Mouse (Mus musculus): ENCODE measurements around the gene Sec1. TPM values are rescaled to one million over a fixed set of nuclear protein-coding genes. Genes with fewer than 3 reads are reported as not detected.
"Not testable (repeated sequence)": the region's sequence is repeated elsewhere in the genome, so short reads cannot be mapped to it uniquely, and the experiment has no call there.

Sec1 gene
- polyA plus RNA-seq, 1 experiment, result 0.21 TPM

DNA sequence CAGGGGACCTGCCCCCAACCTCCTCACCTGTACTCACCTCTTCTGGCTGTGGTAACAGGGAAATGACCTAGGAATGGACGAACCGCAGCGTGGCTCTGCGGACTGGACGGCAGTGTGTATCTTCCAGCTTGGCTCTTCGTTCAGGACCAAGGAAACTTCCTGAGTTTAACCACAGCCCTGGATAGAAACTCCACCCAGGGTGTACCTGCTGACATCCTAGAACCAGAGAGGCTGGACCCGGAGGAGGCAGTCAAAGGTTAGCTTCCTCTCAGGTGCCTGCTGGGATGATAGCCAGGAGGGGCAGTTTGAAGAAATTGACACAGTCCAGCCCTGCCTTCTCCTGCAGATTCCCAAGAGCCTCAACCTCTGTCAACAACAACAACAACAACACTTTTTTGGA is 28.0 kb downstream of the Sec1 start, which contains the start of gene Fut2:
Gene Fut2 (minus strand): TSS at position 234 of the 400 bp plus-strand sequence.
- H3K4me3 ChIP-seq (ENCODE audit: insufficient read depth, low read length), result no peak within 1 kb of the TSS
- no peak within 1 kb of the TSS for H3K27ac ChIP-seq (ENCODE audit: insufficient read depth, low read length)
- TF ChIP-seq CTCF (IDR thresholded peaks at IDR 0.05; ENCODE audit: borderline replicate concordance, insufficient read depth, low read length), result no peak
- no peak for TF ChIP-seq POLR2A (IDR thresholded peaks at IDR 0.05; ENCODE audit: low read depth, low read length)
- H3K4me1 ChIP-seq (ENCODE audit: control insufficient read depth, insufficient read depth, low read length), result no peaks in the 10 kb centered on the region

DNA sequence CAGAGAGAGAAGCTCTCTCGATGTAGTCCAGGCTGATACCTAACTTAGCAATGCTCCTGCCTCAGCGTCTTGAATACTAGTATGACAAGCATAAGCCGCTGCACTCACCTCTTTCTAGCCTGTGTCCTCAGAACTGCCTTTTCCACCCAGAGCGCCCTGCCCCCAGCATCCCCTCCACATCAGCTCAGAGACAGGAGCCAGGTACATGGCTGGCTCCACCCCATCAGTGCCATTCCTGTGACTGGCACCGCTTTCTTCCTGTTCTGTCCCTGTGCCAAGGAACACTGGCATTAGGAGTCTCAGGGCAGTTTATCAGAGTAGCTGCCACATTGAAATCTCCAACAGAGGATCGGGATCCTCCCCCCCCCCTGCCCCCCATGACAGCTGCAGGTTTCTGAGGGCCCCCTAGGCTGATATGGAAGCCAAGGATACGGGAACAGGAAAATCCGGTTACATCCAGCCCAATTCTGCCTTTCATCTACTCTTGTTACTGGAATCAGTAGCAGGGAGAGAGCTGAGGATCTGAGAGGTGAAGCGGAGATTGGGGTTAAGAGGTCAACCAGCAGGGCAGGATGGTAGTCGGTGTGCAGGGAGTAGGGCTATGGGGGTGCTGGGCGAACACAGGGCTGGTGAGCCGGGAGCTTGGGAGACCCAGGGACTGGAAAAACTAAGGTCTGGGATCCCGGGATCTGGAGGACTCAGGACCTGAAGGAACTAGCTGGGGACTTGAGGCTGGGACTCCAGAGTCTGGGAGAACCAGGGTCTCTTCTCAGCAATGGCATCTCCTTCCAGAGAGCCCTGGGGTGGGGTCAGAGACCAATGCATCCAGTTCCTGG is 28.7 kb downstream of the Sec1 start:
- H3K27ac ChIP-seq (ENCODE audit: insufficient read depth, low read length), result no peak overlapping the region
- TF ChIP-seq POLR2A (IDR thresholded peaks at IDR 0.05; ENCODE audit: low read depth, low read length), result no peak
- TF ChIP-seq CTCF (IDR thresholded peaks at IDR 0.05; ENCODE audit: borderline replicate concordance, insufficient read depth, low read length), result no peak
- no peak overlapping the region for H3K4me3 ChIP-seq (ENCODE audit: insufficient read depth, low read length)
- no peaks in the 10 kb centered on the region for H3K4me1 ChIP-seq (ENCODE audit: control insufficient read depth, insufficient read depth, low read length)

DNA sequence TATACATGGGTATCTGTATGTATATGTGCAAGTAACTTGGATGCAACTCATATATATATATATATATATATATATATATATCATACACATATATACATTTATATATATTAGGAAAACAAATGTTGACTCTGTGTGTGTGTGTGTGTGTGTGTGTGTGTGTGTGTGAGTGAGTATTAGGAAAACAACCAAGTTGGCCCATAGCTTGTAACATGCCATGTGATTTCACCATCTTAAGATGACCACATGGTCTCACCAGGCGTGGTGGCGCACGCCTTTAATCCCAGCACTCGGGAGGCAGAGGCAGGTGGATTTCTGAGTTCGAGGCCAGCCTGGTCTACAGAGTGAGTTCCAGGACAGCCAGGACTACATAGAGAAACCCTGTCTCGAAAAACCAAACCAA is 32.5 kb downstream of the Sec1 start:
- H3K27ac ChIP-seq (ENCODE audit: insufficient read depth, low read length); H3K4me1 ChIP-seq (ENCODE audit: control insufficient read depth, insufficient read depth, low read length); H3K4me3 ChIP-seq (ENCODE audit: insufficient read depth, low read length): not testable (repeated sequence)

DNA sequence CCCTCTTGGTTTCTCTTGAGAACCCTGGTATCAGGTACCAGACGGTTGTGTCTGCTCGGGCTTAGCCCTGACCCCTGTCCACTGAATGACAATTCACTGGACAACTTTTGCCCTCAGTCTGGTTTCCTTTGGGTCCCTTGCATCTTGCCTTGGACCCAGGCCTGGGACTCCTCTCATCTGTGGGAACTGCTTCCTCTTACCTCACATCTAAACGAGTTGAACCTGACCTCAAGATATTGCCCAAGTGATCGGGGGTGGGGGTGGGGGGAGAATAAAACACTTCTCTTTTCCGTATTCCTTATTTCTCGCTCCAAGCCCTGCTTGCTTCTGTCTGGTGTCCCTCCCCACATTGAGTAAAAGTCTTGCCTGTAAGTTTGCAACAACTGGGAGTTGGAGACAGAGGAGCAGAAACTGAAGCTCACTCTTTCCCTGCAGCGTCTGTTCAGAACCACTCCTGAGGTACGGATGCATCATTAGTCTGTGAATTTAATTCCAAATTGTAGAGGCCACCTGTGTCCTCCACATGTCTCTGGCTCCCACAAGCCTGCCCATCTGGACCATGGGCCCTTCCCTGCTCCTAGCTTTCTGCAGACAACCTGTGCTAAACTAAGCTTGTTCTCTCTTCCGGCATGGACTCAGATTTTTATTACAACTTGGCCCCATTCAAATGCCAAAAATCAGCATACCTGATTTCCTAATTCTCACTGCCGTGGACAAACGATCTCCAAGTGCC is 33.3 kb downstream of the Sec1 start:
- H3K27ac ChIP-seq (ENCODE audit: insufficient read depth, low read length), result no peak overlapping the region
- H3K4me3 ChIP-seq (ENCODE audit: insufficient read depth, low read length), result no peak overlapping the region
- no peak for TF ChIP-seq POLR2A (IDR thresholded peaks at IDR 0.05; ENCODE audit: low read depth, low read length)
- no peak for TF ChIP-seq CTCF (IDR thresholded peaks at IDR 0.05; ENCODE audit: borderline replicate concordance, insufficient read depth, low read length)
- no peaks in the 10 kb centered on the region for H3K4me1 ChIP-seq (ENCODE audit: control insufficient read depth, insufficient read depth, low read length)

DNA sequence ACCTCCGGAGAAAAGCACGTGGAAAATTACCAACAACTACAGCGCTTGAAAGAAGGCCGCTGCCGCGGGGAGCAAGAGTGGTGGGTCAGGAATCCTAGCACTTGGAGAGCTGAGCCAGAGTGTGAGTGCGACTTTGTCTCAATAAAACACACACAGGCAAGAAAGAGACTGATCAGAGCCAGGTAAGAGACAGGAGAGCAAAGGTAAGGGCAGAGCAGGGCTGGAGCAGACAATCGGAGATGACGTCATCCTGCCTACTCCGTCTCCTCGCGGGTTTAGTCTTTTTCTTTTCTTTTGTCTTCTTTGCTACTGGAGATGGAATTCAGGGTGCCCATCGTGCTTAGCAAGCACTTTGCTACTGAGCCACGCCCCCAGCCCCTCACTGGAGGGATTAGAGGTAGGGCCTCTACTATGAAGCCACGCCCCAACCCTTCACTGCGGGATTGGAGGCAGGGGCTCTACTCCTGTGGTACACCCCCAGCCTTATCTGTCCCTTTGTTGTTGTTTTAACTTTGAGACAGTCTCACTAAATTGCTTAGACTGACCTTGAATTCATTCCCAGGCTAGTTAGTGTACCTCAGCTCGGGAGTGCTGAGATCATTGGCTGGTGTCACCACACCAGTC is 39.7 kb downstream of the Sec1 start:
- Histone ChIP-seq H3K4me1 (ENCODE audit: control insufficient read depth, insufficient read depth, low read length) (no peaks in the 10 kb centered on the region), H3K27ac (ENCODE audit: insufficient read depth, low read length) (no peak overlapping the region), H3K4me3 (ENCODE audit: insufficient read depth, low read length) (no peak overlapping the region)
- TF ChIP-seq POLR2A (IDR thresholded peaks at IDR 0.05; ENCODE audit: low read depth, low read length) (no peak), CTCF (IDR thresholded peaks at IDR 0.05; ENCODE audit: borderline replicate concordance, insufficient read depth, low read length) (no peak)

DNA sequence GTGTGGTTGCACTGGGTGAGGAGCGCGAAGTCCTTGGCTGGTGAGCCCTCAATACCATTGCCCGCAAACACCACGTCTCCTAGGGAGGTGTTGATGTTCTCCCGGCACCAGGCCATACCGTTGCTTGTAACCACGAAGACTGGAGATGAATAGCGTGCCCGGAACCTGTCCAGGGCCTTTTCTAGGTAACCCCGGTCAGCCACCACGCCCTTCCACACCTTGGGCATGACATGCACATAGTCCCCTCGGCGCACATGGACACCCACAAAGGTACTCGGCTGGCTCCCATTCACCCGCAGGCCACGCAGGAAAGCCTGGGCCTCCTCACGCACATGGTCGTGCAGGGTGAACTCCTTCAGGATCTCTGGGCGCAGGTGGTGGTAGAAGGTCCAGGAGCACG is 43.7 kb downstream of the Sec1 start:
- H3K4me1 ChIP-seq (ENCODE audit: control insufficient read depth, insufficient read depth, low read length); H3K27ac ChIP-seq (ENCODE audit: insufficient read depth, low read length): not testable (repeated sequence)

DNA sequence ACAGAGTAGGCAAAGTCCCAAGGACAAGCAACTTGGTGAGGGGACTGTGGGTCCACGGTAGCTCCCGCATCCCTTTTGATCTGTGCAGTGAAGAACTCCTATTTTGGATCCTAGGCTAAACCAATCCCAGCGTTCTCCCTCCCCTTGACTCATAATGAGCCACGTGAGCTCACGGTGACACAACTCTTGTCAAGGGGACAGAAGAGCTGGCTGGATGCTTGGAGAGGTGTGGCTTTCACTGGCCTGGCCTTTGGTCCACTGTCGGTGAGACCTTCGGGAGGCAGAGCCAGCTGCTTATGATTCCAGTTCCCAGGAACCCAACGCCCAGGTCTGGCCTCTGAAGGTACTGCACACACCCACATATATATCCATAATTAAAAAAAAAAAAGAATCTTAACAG is 44.9 kb downstream of the Sec1 start:
- Histone ChIP-seq H3K4me3 (ENCODE audit: insufficient read depth, low read length) (no peak overlapping the region), H3K4me1 (ENCODE audit: control insufficient read depth, insufficient read depth, low read length) (no peaks in the 10 kb centered on the region), H3K27ac (ENCODE audit: insufficient read depth, low read length) (no peak overlapping the region)
- TF ChIP-seq CTCF (IDR thresholded peaks at IDR 0.05; ENCODE audit: borderline replicate concordance, insufficient read depth, low read length) (no peak), POLR2A (IDR thresholded peaks at IDR 0.05; ENCODE audit: low read depth, low read length) (no peak)

More for the DNA sequence above, 43.7 kb downstream of the Sec1 start:
- not testable (repeated sequence) for H3K4me3 ChIP-seq (ENCODE audit: insufficient read depth, low read length)

DNA sequence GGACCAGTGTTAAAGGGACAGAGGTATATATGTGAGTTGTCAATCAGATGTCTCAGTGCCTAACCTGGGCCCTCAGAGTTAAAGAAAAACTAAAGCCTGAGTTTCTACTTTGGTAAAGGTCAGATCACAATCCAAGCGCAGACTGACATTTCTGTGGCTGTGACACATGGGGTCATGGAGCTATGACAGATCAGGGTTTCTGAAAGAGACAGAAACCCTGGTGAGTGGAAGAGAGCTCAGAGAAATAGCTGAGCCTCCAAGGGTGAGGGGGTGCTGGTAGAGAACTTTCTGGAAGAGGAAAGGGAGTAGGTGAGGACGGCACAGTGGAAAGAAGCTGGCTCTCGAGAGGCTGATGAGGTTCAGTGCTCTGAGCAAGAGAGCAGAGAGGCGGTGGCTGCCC is 47.5 kb downstream of the Sec1 start:
- H3K4me3 ChIP-seq (ENCODE audit: insufficient read depth, low read length), result no peak overlapping the region
- H3K27ac ChIP-seq (ENCODE audit: insufficient read depth, low read length), result no peak overlapping the region
- TF ChIP-seq CTCF (IDR thresholded peaks at IDR 0.05; ENCODE audit: borderline replicate concordance, insufficient read depth, low read length) (no peak), POLR2A (IDR thresholded peaks at IDR 0.05; ENCODE audit: low read depth, low read length) (no peak)
- no peaks in the 10 kb centered on the region for H3K4me1 ChIP-seq (ENCODE audit: control insufficient read depth, insufficient read depth, low read length)

DNA sequence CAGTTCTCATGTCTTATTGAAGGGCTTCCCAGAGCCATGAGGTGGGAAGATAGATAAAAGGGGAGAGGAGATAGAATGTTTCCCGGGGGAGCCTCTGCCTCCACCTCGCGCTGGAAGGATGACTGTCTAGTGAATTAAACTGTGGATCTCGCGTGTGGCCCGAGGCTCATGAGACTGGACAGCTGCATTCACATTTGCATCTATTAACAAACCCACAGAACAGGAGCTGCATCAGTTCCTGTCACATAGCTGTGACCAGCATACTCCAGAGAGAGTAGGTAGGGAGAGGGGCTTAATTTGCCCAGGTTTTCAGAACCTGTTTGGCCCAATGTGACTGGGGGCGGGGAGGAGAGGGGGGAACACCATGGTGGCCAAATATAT is 48.6 kb downstream of the Sec1 start:
- no peak overlapping the region for H3K4me3 ChIP-seq (ENCODE audit: insufficient read depth, low read length)
- TF ChIP-seq CTCF (IDR thresholded peaks at IDR 0.05; ENCODE audit: borderline replicate concordance, insufficient read depth, low read length), result no peak
- TF ChIP-seq POLR2A (IDR thresholded peaks at IDR 0.05; ENCODE audit: low read depth, low read length), result no peak
- H3K4me1 ChIP-seq (ENCODE audit: control insufficient read depth, insufficient read depth, low read length), result no peaks in the 10 kb centered on the region
- no peak overlapping the region for H3K27ac ChIP-seq (ENCODE audit: insufficient read depth, low read length)

Data from embryonic fibroblast, embryonic 13.5 days (primary cell).